Mouse (Mus musculus) lung, postnatal 10 days (tissue): Measurements from ENCODE around the gene Rcor2.

Experiments used
- DNase-seq: peaks from one replicate; pipeline ENCODE4 v3.0.0; 2021

Rcor2 gene

DNA sequence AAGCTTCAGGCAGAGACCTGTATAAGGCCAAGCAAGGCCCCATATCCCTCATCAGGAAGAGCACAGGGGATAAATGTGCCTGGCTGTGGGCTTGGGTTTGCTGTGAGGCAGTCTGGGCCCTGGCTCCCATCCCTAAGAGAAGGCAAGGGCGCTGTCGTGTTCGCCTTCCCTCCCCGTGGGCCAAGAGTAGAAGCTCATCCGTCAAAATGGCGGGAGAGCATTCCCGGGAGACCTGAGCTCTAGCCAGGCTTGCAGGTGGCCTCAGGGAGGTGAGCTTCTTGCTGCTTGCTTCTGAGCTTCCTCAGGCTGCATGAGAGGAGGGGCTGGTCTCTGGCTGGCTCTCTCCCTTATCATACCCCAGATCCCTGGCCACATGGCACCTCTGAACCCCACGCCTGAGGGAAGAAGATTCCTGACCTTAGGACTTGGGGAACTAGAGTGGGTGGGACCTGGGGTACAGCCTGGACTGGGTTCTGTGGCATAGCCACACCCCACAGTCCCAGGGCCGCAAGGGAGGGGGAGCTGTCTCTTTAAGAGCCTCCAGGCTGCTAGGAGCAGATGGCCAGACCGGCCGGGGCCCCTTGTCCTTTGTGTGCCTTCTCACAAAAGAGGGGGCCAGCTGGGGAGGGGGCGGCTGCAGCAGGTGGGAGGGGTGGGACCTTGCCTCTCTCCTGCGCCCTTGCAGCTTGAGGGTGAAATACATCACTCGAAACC lies 1.5 kb upstream of the Rcor2 start:
- no peak for DNase-seq

DNA sequence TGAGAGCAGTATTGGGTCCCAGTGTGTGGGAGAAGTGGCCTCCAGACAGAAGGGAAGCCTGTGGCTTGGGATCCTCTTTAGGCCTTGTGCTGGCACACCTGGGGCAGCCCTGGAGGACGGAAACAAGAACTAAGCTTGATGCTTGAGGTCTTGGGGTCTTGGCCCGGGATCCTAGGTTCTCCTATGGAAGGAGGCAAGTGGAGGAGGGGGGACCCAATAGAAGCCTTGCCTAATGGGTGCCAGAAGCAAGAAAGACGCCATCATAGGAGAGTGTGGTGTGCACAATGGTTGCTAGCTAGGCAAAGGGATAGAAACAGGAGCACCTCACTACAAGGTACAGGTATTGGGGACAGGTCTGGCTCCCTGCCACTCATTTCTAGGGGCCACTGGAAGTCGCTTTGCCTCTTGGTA lies 699 bp upstream of the Rcor2 start:
- no peak for DNase-seq

DNA sequence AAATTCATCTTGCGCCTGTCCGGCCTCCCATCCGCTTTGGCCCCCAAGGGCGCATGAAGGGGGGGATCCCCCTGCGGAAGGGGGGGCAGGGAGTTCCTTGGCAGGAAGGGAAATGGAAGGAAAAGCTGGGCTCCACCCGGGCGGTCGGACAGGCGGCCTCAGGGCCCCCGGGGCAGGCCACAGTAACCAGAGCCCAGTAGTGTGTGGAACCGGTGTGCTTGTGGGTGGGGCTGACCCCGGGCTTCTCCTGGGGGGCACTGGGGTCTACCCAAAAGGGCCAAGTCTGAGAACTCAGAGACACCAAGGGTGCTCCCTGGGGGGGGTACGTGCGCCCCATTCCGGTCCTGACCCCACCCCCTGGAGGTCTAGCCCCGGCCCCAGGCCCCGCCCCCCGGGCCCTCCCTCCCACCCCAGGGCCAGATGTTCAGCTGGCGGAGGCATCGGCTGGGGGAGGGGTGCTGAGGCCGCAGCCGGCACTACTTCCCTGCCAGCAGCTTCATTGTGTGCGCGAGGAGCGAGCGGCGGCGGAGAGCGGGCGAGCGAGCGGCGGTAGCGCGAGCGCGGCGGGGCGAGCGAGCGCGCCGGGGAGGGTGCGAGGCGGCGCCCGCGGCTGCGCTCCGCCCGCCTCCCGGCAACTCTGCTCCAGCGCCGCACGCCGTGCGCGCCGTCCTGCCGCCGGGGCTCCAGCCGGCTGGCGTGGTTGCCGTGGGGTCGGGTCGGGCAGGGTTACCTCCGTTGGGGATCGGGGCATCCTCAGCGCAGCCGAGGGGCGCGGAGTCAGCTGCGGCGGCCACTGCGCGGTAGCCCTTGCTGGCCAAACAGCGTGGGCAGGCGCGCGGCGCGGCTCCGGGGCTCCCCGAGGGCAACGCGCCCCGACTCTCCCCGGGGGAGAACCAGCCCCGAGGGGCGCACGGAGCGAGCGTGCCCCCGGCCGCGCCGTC lies 926 bp downstream of the Rcor2 start:
- DNase-seq: peak; percentile 90

DNA sequence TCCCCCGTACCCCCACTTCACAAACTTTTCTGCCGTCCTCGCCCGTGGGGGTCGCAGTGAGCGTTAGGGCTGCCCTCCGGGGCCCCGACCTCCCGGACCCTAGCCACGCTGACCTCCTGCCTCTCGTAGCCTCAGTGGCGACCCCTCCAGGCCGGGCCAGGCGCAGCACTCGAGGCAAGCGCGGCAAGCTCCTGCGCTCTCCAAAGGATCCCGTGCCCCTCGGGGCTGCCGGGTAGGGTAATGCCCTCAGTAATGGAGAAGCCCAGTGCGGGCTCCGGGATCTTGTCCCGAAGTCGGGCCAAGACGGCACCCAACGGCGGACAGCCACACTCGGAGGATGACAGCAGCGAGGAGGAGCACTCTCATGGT lies 1.6 kb downstream of the Rcor2 start:
- DNase-seq: peak; percentile 89

DNA sequence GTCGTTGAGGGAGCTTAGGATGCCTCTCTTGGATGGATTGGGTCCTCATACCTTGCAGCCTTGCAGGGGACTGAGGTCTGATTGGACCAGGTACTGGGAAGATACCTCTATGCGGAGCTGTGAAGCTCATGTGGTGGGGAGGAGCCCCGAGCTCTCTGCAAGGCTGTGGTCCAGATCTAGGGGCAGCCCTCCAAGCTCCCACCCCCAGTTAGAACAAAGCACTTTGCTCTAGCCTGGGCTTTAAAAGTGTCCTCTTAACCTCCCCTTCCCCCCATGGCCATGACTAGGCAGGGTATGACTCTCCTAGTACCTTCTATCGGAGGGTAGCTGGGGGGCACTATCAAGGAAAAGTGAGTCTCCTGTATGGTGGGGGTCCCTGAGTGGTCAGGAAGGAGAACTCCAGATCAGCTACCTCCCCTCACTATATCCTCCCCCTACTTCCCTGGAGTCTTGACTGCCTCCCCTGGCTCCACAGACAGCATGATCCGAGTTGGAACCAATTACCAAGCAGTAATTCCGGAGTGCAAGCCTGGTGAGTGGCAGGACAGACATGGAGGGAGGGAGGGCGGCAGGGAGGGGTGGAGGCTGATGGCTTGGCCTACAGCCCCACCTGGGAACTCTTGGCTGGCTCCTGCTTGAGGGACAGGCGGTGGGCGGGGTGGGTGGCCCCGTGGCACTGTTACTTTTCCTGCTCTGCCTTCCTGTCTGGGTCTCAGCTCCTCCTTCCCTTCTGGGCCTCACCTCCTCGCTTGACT lies 2.3 kb downstream of the Rcor2 start:
- DNase-seq: no peak

DNA sequence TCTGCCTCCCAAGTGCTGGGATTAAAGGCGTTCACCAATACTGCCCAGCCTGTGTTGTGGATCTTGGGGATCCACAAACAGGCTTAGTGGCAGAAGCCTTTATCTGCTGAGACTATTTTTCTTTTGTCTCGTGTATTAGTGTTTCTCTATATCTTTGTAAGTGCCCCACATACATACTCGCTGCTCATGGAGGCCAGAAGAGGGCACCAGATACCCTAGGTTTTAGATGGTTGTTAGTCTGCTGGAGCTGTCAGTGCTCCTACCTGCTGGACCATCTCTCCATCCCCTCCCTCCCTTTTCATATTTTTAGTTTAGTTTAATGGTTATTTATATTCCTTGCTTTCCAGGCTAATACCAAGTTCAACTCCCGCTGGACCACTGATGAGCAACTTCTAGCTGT lies 6.4 kb downstream of the Rcor2 start:
- no peak for DNase-seq

DNA sequence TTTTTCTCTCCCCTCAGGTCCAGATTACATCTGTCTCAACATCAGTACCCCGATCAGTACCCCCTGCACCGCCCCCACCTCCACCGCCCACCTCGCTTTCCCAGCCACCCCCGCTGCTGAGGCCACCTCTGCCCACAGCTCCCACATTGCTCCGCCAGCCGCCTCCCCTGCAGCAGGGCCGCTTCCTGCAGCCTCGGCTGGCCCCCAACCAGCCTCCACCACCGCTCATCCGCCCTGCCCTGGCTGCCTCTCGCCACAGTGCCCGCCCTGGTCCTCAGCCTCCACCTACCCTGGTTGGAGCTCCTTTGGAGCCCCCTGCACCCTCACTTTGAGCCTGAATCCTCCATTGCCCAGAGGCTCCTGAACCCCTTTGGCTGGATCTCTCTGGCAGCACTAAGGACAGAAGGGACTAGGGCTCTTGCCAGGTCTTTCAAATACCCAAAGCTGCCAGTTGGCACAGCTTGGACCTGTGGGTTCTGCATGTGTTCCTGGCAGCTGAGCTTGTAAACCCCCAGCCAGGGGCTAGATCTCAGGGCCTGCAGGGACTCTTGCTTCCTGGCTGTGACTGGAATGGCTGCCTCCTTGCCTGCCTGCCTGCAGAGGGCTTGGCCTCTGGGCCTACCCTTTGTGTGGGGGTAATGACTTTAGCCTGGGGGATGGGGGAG lies 7.3 kb downstream of the Rcor2 start:
- no peak for DNase-seq

DNA sequence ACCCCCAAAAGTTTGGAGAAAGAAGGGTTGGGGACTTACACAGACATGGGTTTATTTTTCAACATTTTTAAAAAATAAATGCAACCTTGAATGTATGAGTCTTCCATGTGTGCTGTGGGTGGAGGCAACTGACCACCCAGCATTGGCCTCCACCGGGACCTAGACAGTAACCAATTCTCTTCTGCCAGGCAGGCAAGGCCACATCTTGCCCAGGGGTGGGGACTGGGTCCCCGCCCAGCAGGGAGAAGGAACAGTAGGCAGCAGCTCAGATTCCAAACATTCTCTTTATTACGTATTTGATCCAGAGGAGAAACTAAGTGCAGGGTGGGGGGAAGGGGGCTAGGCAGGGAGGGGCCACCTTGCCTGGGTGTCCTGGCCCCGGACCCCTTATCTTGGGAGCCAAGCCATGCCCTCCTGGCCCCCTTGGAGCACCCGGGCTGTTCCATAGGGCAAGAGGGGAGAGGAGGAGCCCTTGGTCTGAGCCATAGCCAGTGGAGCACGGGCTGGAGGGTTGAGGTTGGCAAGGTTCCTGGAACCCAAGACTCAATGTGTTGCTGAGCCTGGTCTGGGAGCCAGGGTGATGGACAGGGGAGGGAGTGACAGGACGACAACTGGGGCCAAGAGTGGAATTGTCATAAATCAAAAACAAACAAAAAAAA lies 8.1 kb downstream of the Rcor2 start:
- DNase-seq: no peak

DNA sequence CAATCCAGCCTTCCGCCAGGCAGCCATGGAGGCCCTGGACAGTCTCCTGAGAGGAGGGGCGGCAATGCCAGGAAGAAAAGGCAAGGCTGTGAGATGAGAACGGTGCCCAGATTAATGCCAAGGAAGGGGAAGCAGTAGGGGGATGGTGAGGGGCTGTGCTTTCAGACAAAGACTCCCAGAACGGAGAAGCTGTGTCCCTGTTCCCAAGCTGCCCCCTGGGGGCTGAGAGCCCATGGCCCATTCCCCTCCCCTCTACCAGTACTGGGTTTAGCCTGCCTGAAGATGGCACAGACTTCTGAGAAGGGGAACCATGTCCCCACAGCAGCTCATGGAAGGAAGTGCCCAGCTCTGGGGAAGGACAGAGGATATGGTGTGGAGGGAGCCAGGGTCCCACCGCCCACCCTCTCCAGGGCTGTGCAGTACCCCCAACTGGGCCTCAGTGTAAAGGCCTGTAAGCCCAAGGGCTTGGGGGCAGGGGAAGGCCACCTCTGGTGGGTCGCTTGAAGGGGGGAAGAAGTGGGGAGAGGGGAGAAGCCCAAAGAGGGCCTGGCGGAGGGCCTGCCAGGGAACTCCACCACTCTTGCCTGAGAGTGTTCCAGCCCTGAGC lies 9.0 kb downstream of the Rcor2 start:
- no peak for DNase-seq

DNA sequence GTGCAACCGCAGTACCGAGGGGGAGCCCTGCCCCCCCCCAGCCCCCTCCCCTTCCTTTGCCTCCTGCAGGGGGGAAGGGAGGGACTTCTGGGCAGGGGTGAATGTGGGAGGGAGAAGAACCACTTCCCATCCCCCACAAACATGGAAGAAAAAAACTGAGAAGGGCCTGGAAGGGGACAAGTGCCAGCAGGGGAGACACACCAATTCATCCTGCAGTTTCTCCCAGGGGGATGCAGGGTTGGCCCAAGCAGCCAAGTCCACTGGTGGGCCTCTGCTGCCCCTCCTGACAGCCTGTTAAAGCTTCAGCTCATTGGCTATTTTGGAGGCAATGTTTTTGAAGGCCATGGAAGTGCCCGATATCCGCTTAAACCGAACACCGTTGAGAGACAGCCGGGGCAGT lies 9.7 kb downstream of the Rcor2 start:
- DNase-seq: no peak

DNA sequence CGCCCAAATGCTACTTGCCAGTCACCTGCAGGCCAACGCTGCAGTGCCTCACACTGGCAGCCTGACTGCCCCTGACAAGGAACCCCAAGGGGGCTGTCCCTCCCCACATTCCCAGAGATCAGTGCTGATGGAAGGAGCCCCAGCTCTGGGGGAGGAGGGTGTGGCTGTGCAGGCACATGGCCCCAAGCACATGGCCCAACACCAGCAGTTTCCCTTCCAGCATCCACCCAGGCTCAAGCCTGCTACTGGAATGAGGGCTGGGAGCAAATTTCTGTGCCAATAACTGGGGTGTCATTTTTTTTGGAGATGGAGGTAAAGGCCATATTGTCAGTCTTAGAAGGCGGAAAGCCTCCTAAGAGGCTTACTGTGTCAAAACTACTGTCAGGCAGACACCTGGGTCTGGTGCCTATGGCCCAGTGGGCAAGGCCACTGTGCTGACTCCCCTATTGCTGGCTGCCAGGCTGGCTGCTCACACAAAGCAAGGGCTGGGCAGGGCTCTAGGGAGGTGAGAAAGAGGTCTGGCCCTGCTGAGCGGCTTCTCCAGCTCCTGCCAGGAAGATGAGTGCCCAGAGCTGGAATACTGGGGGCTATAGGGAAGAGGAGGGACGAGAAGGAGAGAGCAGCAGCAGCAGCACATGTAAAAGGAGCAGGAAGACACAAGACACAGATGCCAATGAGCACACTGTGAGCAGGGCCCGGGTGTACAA lies 11.2 kb downstream of the Rcor2 start:
- DNase-seq: no peak

DNA sequence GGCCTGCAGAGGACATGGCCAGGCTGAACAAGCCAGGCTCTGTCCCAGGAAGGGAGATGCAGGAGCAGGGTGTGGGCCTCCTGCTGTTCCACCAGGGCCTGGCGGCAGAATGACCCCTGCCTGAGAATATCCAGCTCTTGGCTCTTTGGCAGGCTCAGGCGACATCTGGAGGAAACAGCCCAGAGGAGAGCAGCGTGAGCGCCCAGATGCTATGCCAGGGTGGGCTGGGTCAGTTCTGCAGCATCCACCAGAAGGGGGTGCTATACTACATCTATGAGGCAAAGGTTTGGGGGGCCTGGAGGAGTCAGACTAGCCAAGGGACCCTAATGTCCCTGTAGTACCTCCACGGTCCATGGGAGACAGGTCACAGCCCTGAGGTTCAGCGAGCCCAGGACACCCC lies 12.0 kb downstream of the Rcor2 start:
- peak; percentile 82 for DNase-seq

DNA sequence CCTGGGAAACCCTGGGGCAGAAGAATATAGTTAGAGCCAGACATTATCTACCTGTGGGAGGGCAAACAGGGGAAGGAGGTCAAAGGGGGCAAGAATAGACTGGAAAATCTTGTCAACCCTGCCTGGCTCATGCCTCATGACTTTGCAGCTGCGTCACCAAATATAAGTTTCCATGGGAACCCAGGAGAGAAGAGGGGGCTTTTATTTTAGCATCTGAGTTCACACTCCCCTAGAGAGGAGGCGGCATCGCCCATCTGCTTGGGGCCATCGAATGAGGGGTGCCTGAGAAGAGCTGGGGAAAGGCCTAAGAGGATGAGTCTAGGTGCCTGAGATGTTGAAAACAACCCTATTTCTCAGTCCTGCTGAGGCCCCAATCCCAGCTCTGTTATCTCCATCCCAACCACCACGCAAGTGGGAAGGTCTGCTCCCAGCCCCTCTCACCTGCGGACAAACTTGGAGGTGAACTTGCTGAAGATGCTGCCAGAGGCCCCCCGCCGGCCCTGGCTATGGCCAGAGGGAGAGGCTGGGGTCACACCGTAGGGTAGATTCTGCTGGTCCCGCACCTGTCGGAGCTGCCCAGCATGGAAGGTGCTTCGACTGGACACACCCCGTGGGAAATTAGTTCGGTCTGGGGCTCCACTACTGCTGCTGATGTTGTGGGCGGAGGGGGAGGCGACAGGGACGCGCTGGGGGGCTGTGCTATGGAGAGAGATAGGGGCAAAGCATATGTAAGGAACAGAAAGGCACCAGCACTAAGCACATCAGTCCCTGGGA lies 13.6 kb downstream of the Rcor2 start:
- DNase-seq: no peak

DNA sequence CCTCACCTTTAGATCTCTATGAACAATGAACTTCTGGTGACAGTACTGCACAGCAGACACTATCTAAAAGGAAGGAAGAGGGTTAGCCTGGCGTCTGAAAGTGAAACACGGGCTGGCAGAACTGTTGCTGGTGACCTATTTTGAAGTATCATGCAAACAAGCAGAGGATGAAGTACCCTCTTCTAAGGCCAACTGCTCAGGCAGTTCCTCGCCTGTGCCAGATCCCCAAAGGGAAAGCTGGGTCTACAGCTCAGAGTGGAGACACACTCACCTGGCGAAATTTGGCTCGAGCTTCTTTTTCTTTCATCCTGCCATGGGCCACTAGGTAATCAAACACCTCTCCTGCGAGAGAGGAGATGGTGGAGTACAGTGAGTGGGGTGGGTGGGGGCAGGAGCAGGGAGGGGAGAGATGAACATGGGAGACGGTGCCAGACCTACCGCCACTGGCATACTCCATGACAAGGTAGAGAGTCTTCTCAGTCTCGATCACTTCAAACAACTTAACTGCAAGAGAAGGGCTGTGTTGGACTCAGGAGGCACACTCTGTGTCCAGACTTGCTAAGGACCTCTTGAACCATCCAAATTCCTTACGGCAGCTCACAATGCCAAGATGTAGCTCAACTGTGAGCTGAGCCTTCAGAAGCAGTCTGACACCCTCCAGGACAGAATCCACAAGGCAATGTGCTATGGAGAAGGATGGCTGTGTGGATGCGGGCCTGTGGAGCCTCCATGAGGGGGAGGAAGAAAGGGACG lies 19.6 kb downstream of the Rcor2 start:
- no peak for DNase-seq

DNA sequence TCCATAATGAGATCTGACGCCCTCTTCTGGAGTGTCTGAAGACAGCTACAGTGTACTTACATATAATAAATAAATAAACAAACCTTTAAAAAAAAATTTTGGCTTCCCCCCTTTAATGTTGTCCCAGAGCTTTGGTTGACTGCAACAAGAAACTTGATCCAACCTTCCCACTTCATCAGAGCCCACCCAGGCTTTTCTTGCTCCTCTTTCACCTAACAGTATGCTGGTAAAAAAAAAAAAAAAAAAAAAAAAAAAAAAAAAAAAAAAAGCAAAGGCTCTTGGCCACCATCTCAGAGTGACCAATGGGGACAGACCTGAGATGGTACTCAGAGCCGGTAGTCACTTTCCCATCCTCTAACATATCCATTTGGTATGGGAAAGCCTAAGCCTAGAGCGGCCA lies 21.2 kb downstream of the Rcor2 start:
- no peak for DNase-seq

DNA sequence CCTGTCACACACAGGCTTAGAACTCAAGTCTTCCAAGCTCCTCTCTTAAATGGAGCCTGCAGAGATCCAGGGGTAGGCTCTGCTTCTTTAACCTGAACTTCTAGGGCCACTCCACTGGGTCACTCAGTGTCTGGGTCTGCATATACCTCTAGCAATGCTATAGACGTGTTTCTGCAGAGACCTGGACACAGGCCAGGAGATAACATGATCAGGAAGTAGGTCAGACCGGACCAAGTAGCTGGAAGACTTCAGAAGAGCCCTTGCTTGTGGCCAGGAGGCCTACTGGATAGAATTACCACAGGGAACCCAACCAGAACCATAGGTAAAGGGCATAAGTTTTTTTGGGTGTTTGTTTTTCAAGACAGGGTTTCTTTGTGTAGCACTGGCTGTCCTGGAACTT lies 22.6 kb downstream of the Rcor2 start:
- no peak for DNase-seq

DNA sequence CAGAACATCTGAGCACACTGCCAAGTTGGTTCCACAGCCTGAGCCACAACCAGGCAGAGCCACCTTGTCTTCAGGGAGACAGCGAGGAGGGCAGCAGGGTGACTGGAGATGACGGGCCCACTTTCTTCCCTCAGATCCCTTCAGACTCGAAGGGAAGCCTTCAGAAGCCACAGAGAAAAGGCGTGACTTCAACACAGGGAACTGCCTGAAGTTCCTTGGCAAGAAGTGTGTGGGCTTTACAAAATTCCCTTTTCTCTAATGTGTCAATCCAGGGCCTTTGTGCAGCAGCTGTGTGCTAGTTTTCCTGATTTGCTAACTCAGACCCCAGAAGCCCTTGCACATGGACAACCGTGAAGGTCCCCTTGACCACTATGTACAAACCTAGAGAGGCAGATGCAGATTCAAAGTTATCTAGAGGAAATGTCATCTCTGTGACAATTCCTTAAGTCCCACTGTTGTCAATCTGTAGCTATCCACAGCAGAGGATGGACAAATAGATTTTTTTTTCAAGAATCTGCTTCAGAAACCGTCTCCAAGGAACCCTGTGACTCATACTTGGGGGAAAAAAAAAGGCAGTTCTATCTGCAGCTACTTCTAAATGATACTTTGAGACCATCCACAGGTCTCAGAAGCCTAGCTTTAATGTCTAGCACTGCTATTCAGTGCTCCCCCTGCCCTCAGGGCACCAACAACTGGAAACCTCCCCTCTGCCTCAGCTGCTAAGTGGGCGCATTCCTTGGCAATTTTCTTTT lies 25.0 kb downstream of the Rcor2 start:
- no peak for DNase-seq

DNA sequence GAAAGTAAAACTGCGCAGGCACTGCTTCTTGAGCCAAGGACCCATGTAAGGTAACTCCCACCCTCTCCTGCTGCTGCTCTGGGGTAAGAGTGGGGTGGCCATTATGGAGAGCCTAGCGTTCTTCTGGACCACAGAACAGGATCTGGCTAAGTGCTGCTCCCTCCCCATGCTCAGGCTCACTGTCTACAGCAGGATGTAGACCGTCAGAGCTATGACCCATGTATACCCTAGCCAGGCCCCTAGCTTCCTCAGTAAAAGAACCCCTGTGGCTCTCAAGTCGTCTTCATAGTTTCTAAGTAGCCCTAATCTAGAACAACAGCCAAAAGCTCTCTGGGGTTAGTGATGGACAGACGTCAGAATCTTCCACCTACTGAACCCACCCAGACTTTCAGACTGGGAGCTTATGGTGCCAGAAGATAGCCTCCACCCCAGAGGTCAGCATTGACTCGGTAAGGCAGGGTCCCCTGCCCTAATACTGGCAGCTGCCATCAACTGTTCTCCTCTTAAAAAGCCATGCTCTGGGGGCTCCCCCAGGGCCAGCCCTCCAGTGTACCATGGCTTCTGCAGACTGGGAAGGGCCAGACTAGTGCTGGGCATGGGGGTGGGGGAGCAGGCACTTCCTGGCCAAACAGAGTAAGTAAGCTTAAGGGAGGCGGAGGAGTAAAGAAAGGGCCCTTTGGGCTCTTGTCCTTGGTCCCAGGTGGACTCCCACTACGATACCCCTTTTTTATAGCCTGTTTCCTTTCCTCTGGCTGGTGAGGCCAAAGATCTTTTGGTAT lies 27.2 kb downstream of the Rcor2 start:
- no peak for DNase-seq
